Mouse (Mus musculus): ENCODE data around the gene Adam1a.
"Not testable (repeated sequence)": the region's sequence is repeated elsewhere in the genome, so short reads cannot be mapped to it uniquely, and the experiment has no call there.

Adam1a gene

DNA sequence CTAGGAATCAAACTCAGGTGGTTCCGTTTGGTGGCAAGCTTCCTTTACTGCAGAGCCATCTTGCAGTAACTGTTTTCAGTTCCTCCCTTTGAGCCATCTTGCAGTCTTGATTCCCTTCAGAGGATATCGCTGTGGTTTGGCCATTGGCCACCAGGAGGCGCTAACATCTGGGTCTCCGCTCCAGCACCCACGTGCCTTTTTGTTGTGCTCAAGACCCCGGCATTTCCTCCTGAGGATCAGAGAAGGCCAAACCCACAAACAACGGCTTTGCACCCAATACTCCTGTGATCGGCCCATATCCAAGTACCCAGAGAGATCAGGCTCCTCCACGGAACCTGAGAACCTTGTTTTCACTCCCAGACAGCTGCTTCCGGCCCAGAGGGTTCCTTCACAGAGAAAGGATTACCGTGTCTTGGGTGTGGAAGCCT is 19.2 kb upstream of the Adam1a start:
- peak; percentile 81 to 92 for DNase-seq (ENCODE audit: low spot score in 2 of 2)

GRCm38 (mm10) chr5:121562436-121562835 is 17.2 kb upstream of the Adam1a start:
- no peak for DNase-seq (ENCODE audit: low spot score in 2 of 2)

GRCm38 (mm10) chr5:121549196-121549595 is 3.9 kb upstream of the Adam1a start:
- no peak for DNase-seq (ENCODE audit: low spot score in 2 of 2)

GRCm38 (mm10) chr5:121547084-121547483 is 1.8 kb upstream of the Adam1a start:
- DNase-seq (ENCODE audit: low spot score in 2 of 2): no peak

GRCm38 (mm10) chr5:121546530-121546895 is 1.2 kb upstream of the Adam1a start:
- DNase-seq (ENCODE audit: low spot score in 2 of 2): peak in 1 of 2 experiments; percentile 29

GRCm38 (mm10) chr5:121545793-121546529 is 679 bp upstream of the Adam1a start, which contains the start of gene Mapkapk5:
TSS of gene Mapkapk5 (minus strand) at chr5:121545905.
- peak; percentile 96 for DNase-seq (ENCODE audit: low spot score in 2 of 2)

DNA sequence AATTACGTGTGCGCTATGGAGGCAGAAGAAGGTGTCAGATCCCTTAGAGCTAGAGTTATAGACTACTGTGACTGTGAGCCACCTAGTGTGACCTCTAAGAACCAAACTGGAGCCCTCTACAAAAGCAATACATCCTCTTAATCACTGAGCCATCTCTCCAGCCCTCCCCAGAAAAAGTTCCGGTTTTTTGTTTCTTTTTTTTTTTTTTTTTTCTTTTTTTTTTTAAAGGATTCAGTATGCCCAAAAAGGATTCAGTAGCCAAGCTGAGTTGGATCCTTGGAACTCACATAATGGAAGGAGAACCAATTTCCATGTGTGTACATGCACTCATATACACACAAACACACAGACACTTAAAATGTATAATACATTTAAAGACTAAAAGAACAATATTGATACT is 1.9 kb downstream of the Adam1a start:
- no peak for DNase-seq (ENCODE audit: low spot score in 2 of 2)

DNA sequence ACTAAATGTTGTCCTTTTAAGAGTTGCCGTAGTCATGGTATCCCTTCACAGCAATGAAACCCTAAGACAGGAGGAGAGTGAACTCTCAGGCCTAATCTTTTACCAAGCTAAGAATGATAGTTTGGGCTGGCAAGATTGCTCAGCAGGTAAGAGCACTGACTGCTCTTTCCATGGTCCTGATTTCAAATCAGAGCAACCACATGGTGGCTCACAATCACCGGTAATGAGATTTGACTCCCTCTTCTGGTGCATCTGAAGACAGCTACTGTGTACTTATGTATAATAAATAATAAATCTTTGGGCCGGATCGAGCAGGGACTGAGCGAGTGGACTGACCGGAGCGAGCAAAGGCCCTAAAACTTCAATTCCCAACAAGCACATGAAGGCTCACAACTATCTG is 4.0 kb downstream of the Adam1a start:
- no peak for DNase-seq (ENCODE audit: low spot score in 2 of 2)

- no peak for DNase-seq (ENCODE audit: low spot score in 2 of 2)
Measured at GRCm38 (mm10) chr5:121540066-121540465, 5.2 kb downstream of the Adam1a start.

DNA sequence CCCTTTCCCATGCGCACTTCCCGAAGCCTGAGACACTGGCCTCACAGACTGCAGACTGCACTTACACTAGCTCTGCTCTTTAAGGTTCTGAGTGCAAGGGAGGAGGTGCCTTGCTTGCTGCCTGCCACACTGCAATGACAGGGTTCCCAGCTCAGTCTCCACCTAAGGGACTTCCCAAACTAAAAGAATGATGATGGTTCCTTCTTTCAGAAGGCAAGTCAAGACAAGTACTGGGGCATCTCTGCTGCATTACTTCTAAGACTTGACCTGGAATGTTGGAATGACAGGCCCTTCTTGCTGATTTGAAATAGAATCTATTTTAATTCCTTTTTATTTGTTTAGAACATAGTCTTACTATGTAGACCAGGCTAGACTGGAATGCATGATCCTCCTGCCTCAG is 7.7 kb downstream of the Adam1a start:
- DNase-seq (ENCODE audit: low spot score in 2 of 2): no peak

- DNase-seq (ENCODE audit: low spot score in 2 of 2): no peak
Measured at GRCm38 (mm10) chr5:121536921-121537555, 8.2 kb downstream of the Adam1a start.

DNA sequence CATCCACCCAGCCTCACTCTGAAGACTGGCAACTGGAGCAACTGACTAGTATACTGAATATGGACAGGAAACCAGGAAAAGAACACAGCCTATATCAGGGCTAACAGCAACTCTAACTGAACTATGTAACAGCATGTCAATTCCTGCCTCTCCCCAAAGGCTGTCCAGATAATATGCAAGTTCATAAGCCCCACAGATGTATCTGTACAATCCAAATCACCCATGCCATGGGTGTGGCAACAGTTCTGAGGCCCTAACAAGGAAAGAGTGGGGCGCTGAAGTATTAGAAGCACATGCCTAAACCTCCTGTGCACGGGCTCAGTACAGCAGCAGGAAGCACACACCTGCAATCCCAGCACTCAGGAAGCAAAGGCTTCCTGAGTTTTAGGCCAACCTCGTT is 10.2 kb downstream of the Adam1a start:
- no peak for DNase-seq (ENCODE audit: low spot score in 2 of 2)

DNA sequence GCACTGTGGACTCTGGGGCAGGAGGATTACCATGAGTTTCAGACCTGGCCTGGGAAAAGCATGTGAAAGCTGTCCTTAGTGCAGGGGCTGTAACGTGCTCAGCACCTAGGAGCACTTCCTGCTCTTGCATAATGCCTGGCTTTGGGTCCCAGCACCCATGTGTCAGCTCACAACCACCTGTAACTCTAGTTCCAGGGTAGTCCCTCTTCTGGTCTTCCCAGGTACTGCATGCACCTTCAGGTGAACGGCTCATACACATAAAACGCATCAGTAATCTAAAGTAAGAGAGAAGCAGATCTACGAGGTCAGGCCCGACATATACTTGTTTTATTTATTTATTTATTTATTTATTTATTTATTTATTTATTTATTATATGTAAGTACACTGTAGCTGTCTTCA is 10.8 kb downstream of the Adam1a start:
- no peak for DNase-seq (ENCODE audit: low spot score in 2 of 2)

DNA sequence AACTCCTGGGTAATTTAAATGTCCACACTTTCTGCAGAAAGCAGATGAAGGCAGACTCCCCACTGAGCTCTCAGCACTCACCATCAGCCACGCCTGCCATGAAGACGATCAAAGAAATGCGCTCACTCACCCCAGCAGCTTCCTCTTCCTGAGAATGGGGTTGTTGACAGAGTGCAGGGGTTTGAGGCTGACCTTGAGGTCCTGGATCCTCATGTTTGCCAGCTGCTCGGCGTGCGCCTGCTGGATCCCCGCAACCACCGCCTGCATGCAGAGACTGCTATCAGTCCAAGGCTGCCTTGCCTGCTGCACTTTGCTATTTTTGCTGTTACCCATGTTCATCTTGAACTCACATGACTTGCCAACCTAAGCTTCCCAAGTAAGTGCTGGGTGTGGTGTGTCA is 18.3 kb downstream of the Adam1a start:
- DNase-seq (ENCODE audit: low spot score in 2 of 2): no peak

- DNase-seq (ENCODE audit: low spot score in 2 of 2): no peak
Measured at GRCm38 (mm10) chr5:121526526-121526925, 18.8 kb downstream of the Adam1a start.

GRCm38 (mm10) chr5:121525774-121526450 is 19.4 kb downstream of the Adam1a start:
- no peak for DNase-seq (ENCODE audit: low spot score in 2 of 2)

GRCm38 (mm10) chr5:121519758-121520157 is 25.5 kb downstream of the Adam1a start:
- not testable (repeated sequence) for DNase-seq (ENCODE audit: low spot score in 2 of 2)

GRCm38 (mm10) chr5:121518983-121519382 is 26.3 kb downstream of the Adam1a start:
- DNase-seq (ENCODE audit: low spot score in 2 of 2): no peak

- DNase-seq (ENCODE audit: low spot score in 2 of 2): no peak
Measured at GRCm38 (mm10) chr5:121510009-121510408, 35.3 kb downstream of the Adam1a start.

GRCm38 (mm10) chr5:121506846-121507245 is 38.4 kb downstream of the Adam1a start:
- DNase-seq (ENCODE audit: low spot score in 2 of 2): no peak

- DNase-seq (ENCODE audit: low spot score in 2 of 2): no peak
Measured at GRCm38 (mm10) chr5:121503231-121503630, 42.1 kb downstream of the Adam1a start, which contains the start of gene Adam1b. TSS of gene Adam1b (minus strand) at chr5:121503435.

- not testable (repeated sequence) for DNase-seq (ENCODE audit: low spot score in 2 of 2)
Measured at GRCm38 (mm10) chr5:121501424-121501996, 43.8 kb downstream of the Adam1a start.
